Mouse (Mus musculus) bone marrow macrophage, adult 2 months (primary cell): ENCODE measurements around the gene Tomm5.

Source experiments
- CTCF ChIP-seq: IDR thresholded peaks from 2 replicates; pipeline ENCODE4 v1.5.1; 2012; ENCODE audit warnings: low read depth, mild to moderate bottlenecking, low read length, moderate library complexity
- POLR2A ChIP-seq: IDR thresholded peaks from 2 replicates; pipeline ENCODE4 v1.6.1; 2012; ENCODE audit warnings: mild to moderate bottlenecking, low read depth, low read length, borderline replicate concordance

DNA sequence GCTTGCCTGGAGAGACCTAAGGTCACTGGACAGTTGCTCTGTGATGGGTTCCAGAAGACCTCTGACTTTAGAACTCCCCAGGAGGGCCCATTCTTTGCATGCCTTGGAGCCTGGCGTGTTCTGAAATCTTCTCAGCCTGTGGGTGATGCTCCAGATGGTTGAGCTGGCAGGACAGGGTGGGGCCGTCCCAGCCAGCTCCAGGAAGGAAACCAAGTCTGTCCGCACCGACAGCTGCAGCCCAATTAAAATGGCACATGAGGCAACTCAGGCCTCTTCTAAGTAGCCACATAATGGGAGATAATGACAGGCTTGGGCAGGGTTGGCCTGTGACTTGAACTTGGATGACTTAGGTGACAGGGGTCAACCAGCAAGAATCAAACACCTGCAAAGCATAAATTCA lies 29.7 kb upstream of the Tomm5 start:
- TF ChIP-seq CTCF: no peak
- no peak for TF ChIP-seq POLR2A
